Mouse (Mus musculus) liver (tissue): ENCODE data around the gene Ndufb2.

ENCODE experiments used
- DNase-seq: peaks from one replicate; pipeline ENCODE4 v3.0.0-alpha.2; 2020; ENCODE audit warnings: mixed read lengths

The Ndufb2 gene

GRCm38 (mm10) chr6:39580558-39580957 lies 11.8 kb upstream of the Ndufb2 start:
- DNase-seq = no peak

GRCm38 (mm10) chr6:39581087-39581784 lies 11.1 kb upstream of the Ndufb2 start:
- DNase-seq = peak; percentile 73

- DNase-seq = no peak
Observed at GRCm38 (mm10) chr6:39585517-39585916, 6.9 kb upstream of the Ndufb2 start, which contains the start of gene Gm42420. Gm42420 (plus strand) TSS chr6:39585753.

- no peak for DNase-seq
Observed at GRCm38 (mm10) chr6:39591481-39591880, 893 bp upstream of the Ndufb2 start.

- no peak for DNase-seq
Observed at GRCm38 (mm10) chr6:39600851-39601250, 8.5 kb downstream of the Ndufb2 start.

- no peak for DNase-seq
Observed at GRCm38 (mm10) chr6:39601828-39602227, 9.5 kb downstream of the Ndufb2 start.

GRCm38 (mm10) chr6:39604565-39604964 lies 12.2 kb downstream of the Ndufb2 start:
- no peak for DNase-seq

- no peak for DNase-seq
Observed at GRCm38 (mm10) chr6:39606056-39606455, 13.7 kb downstream of the Ndufb2 start.

GRCm38 (mm10) chr6:39606862-39607261 lies 14.5 kb downstream of the Ndufb2 start:
- no peak for DNase-seq

GRCm38 (mm10) chr6:39607365-39607764 lies 15.0 kb downstream of the Ndufb2 start:
- DNase-seq = no peak

- DNase-seq = no peak
Observed at GRCm38 (mm10) chr6:39610207-39610606, 17.8 kb downstream of the Ndufb2 start.

- no peak for DNase-seq
Observed at GRCm38 (mm10) chr6:39611296-39611695, 18.9 kb downstream of the Ndufb2 start.
